Mouse (Mus musculus) urinary bladder, postnatal 0 days (tissue): ENCODE data around the gene Mphosph10. TPM values are rescaled to one million over a fixed set of nuclear protein-coding genes. Genes with fewer than 3 reads are reported as not detected.

Source experiments
- polyA plus RNA-seq: library from polyadenylated mRNA; unstranded; fragments of >200 nt; fragmentation: Nextera tagmentation; extraction: Ambion mirVana; gene quantifications from 2 replicates; pipeline ENCODE4 v1.2.1, GENCODE M21; 2015

Mphosph10 gene
- polyA plus RNA-seq, result 23.1 and 32.0 TPM in 2 replicates

GRCm38 (mm10) chr7:64392122-64392818 is at the start of gene Mphosph10, which contains the start of gene Mcee:
Mphosph10 (minus strand) TSS chr7:64392268.
Mcee (plus strand) TSS chr7:64392607.

GRCm38 (mm10) chr7:64373830-64374562 is 18.1 kb downstream of the Mphosph10 start, which contains the start of gene Fan1:
Fan1 (minus strand) TSS chr7:64374095.

Other genes with a start within 250 kb of the Mphosph10 start
- gene Trpm1, start 238.4 kb downstream of the Mphosph10 start, polyA plus RNA-seq, result not detected in 2 replicates
- gene Mtmr10, start 104.6 kb downstream of the Mphosph10 start, polyA plus RNA-seq, result 12.6 and 15.5 TPM in 2 replicates
- gene Fan1, start 18.2 kb downstream of the Mphosph10 start, polyA plus RNA-seq, result 3.4 TPM in 2 replicates
- 71.4 and 71.6 TPM in 2 replicates for gene Mcee, start 339 bp upstream of the Mphosph10 start, polyA plus RNA-seq
- 0.22 and 0.42 TPM in 2 replicates for gene Apba2, start 109.4 kb upstream of the Mphosph10 start, polyA plus RNA-seq